Mouse (Mus musculus): ENCODE measurements at regions not wholly inside any gene's neighbourhood (a gene's known extent, or its start where the extent isn't known, plus 50 kb on each side); places are given as distances from the start of the nearest gene placed in this dataset.

DNA sequence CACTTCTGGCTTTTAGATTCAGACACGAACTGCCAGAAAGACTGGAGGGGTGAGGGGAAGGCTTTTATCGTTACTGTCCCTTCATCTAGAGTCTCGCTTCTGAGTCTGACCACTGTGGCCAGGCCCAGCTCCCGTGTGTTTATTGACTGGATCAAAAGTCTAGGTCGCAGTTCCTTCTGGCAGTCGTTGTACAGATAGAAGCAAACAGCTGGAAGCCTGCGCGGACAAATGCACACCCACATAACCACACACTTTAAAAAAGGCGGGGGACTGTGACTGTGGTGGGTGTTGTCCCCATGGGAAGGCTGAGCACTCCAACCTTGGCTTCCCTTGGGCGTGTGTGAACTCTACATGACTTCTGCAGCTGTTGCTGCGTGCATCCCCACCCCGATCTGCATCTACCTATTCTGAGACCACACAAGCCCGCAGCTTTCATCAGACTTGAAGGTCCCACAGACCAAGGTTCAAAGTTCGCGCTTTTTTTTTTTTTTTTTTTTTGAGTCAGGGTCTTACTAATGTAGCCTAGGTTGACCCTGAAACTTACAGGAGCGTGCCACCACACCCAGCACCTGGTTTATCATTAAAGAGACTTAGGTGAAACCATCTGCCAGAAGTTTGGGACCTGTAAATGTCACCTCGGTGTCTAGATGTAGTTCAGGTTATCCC lies 54.5 kb upstream of the Hes1 start:
- TF ChIP-seq CTCF (IDR thresholded peaks at IDR 0.05; ENCODE audit: low read depth) (no peak), EP300 (IDR thresholded peaks at IDR 0.05; ENCODE audit: low read depth) (no peak)
